Mouse (Mus musculus): ENCODE measurements around the gene 4930452B06Rik.
"Not testable (repeated sequence)": the region's sequence is repeated elsewhere in the genome, so short reads cannot be mapped to it uniquely, and the experiment has no call there.

DNA sequence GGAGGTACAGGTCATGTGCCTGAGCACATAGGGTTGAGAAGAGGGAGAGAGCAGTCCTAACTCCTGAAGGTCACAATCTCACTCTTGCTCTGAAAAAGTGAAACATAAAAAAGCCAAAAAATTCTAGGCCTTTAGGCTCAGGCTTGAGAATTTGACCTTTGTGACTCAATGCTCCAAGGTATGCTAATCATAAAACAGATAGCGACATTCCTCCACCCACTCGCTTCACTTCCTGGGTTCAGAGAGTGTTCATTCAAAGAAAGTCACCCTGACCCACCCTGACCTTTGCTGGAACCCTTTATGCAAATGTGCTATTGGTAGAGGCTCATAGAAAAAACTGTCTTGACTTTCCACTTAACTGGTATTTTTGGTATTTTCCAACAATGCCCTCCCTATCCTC lies 115.0 kb downstream of the 4930452B06Rik start:
- not testable (repeated sequence) for TF ChIP-seq POLR2A (IDR thresholded peaks at IDR 0.05; ENCODE audit: insufficient read depth, low read depth, low read length); CTCF (IDR thresholded peaks at IDR 0.05); EP300 (IDR thresholded peaks at IDR 0.05; ENCODE audit: insufficient read depth, low read depth, low read length)

Measured in heart, adult 2 months (tissue).